Mouse (Mus musculus) hindbrain, embryonic 12.5 days (tissue): ENCODE data around the gene St8sia4. TPM values are rescaled to one million over a fixed set of nuclear protein-coding genes. Genes with fewer than 3 reads are reported as not detected.
"Not testable (repeated sequence)": the region's sequence is repeated elsewhere in the genome, so short reads cannot be mapped to it uniquely, and the experiment has no call there.

Experiments used
- ATAC-seq: fragments of 200-750 bp; cut with Nextera tagmentation; 2 replicates; pipeline ENCODE4 v1.8.0; 2017; ENCODE audit warnings: moderate TSS enrichment; ENCODE audit not compliant: low FRiP score
- H3K27ac ChIP-seq: fragments of 300-500 bp; sonication (generic); 2 replicates; pipeline ENCODE4 v1.5.1; 2016; ENCODE audit warnings: mild to moderate bottlenecking
- H3K27me3 ChIP-seq: fragments of 300-500 bp; sonication (generic); 2 replicates; pipeline ENCODE4 v1.6.1; 2016; ENCODE audit warnings: mild to moderate bottlenecking
- H3K36me3 ChIP-seq: fragments of 300-500 bp; sonication (generic); 2 replicates; pipeline ENCODE4 v1.6.1; 2016; ENCODE audit warnings: mild to moderate bottlenecking
- H3K4me1 ChIP-seq: fragments of 300-500 bp; sonication (generic); 2 replicates; pipeline ENCODE4 v1.6.1; 2016
- H3K4me2 ChIP-seq: fragments of 300-500 bp; sonication (generic); replicated peaks from 2 replicates; pipeline ENCODE4 v1.6.1; 2016; ENCODE audit warnings: mild to moderate bottlenecking
- H3K4me3 ChIP-seq: fragments of 300-500 bp; sonication (generic); 2 replicates; pipeline ENCODE4 v1.5.1; 2016; ENCODE audit warnings: mild to moderate bottlenecking
- H3K9ac ChIP-seq: fragments of 300-500 bp; sonication (generic); 2 replicates; pipeline ENCODE4 v1.6.1; 2016; ENCODE audit warnings: mild to moderate bottlenecking, moderate library complexity
- H3K9me3 ChIP-seq: fragments of 300-500 bp; sonication (generic); replicated peaks from 2 replicates; pipeline ENCODE4 v1.6.1; 2016; ENCODE audit warnings: mild to moderate bottlenecking
- WGBS: fragments of 180-500 bp; shearing (Covaris S2); methylation state at CpG from one replicate; pipeline ENCODE4 v1.1.7; 2016; 5-methylcytosine and 5-hydroxymethylcytosine counted together
- polyA plus RNA-seq: library from polyadenylated mRNA; unstranded; fragments of >200 nt; fragmentation: Nextera tagmentation; extraction: Ambion mirVana; gene quantifications from 2 replicates; pipeline ENCODE4 v1.2.1, GENCODE M21; 2016

The St8sia4 gene
- polyA plus RNA-seq, 1 experiment from 2014 or later, result 26.1 TPM

DNA sequence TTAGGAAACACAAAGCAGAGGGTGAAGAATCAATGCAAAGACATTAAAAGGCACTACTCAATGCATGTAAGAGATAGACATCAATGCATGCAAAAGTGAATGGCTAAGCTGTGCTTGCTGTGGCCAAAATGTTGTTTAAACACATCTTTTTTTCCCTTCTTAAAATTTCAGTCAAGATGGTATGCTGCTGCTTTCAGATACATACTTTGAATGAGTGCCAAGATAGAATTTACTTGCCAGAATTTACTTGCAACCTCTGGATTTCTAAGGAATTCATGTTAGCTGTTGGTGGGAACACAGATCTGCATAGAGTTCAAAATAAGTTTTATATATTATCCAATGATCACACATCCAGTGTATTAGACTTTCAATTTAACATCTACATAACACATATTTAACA, 77.9 kb downstream of the St8sia4 start:
- H3K27me3 ChIP-seq, result no peaks in the 10 kb centered on the region
- no peak overlapping the region for H3K27ac ChIP-seq
- no peaks in the 10 kb centered on the region for H3K9me3 ChIP-seq
- no peak overlapping the region for H3K9ac ChIP-seq
- no peak for ATAC-seq
- H3K4me3 ChIP-seq, result no peak overlapping the region
- H3K4me1 ChIP-seq, result no peaks in the 10 kb centered on the region
- 0 out of 2 replicates have a peak, but pooled peaks cover 3% of the 10 kb centered on the region for H3K36me3 ChIP-seq
- H3K4me2 ChIP-seq, result no peak overlapping the region

DNA sequence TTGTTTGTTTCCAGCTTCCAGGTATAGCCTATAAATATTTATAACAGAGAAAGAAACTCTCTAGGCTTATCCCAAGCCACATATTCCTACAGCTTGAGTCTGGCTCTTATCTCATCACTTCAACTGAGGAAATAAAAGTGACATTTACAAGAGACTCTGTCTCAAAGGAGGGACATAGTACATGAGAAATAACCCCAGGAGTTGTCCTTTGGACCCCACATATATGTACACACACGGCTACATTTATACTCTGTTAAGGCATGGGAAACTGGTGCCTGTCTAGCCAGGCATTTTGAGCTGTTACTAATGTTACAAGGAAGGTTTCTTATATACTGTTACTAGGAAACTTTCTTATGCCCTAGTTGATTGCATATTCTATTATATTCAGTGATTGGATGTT, 84.1 kb downstream of the St8sia4 start:
- Histone ChIP-seq H3K4me2 (no peak overlapping the region), H3K9ac (no peak overlapping the region), H3K27ac (no peak overlapping the region), H3K27me3 (no peaks in the 10 kb centered on the region), H3K4me3 (no peak overlapping the region), H3K9me3 (no peaks in the 10 kb centered on the region), H3K4me1 (no peaks in the 10 kb centered on the region), H3K36me3 (no peaks in the 10 kb centered on the region)
- 79% methylated on average over 1 of the region's 1 CpGs for WGBS
- ATAC-seq, result no peak

GRCm38 (mm10) chr1:95582264-95582663, 85.1 kb downstream of the St8sia4 start:
- Histone ChIP-seq H3K4me2 (no peak overlapping the region), H3K9ac (no peak overlapping the region), H3K4me3 (no peak overlapping the region), H3K27ac (no peak overlapping the region), H3K4me1 (no peaks in the 10 kb centered on the region), H3K9me3 (no peaks in the 10 kb centered on the region), H3K36me3 (no peaks in the 10 kb centered on the region), H3K27me3 (no peaks in the 10 kb centered on the region)
- ATAC-seq, result no peak
- 41% methylated on average over 1 of the region's 1 CpGs for WGBS

DNA sequence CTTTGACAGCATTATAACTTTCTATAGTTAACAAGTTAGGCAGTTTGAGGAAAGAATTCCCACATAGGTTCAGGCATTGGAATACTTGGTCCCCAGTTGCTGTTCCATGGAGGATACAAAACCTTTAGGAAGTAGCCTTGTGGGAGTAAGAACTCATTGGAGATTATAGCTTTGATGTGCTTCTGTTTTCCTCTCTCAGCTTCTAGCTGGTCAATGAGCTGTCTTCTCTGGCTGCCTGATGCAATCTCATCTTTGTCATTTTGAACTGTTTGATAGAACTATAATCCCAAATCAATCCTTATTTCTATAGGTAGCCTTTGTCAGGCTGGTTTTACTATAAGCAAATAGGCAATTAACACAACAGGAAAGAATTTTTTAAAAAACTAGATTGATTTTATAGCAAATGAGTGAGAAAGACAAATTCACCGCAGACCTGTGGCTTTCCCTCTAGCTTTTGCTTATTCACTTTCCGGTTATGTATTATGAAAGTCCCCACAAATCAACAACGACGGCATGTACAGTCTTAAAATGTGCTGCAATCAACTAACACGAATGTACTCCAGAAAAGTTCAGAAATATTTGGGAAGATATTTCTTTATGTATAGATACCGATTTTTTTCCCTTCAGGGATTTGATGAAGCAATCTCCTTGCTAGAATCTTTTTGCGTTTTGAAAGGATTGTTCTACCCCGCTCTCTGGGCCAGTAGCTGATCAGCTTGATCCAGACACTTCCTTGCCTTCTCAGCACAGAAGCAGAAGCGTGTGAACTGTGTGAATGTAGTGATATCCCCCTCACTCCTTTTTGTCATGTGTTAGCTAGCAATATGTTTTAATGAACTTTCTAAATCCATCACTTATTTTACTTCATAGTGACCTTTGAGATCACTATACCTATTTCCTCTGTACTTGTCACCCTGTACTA, 94.5 kb downstream of the St8sia4 start:
- Histone ChIP-seq H3K9me3 (no peaks in the 10 kb centered on the region), H3K27me3 (no peaks in the 10 kb centered on the region), H3K9ac (no peak overlapping the region), H3K4me1 (no peaks in the 10 kb centered on the region), H3K36me3 (no peaks in the 10 kb centered on the region), H3K27ac (no peak overlapping the region), H3K4me2 (no peak overlapping the region), H3K4me3 (no peak overlapping the region)
- WGBS, result 90% methylated on average over 9 of the region's 9 CpGs
- no peak for ATAC-seq

DNA sequence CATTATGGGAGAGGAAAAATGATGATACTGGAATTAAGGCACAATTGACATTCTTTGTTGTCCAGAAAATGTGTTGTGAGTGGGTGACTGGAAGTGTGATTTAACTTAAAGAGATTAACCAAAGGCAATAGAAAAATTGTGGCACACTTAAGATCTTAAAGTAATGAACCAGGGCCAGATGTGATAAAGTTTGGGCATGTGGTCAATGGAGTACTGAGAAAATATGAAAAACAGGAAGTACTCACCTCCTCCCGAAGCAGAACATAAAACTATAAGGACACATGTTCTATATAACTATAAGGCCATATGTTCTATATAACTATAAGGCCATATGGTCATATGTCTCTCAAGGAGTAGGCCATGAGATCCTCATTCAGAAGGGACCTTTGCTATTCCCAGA, 96.3 kb downstream of the St8sia4 start:
- Histone ChIP-seq H3K9ac (no peak overlapping the region), H3K4me2 (no peak overlapping the region), H3K27ac (no peak overlapping the region), H3K4me1 (no peaks in the 10 kb centered on the region), H3K4me3 (no peak overlapping the region), H3K27me3 (no peaks in the 10 kb centered on the region), H3K9me3 (no peaks in the 10 kb centered on the region), H3K36me3 (no peaks in the 10 kb centered on the region)
- 82% methylated on average over 1 of the region's 1 CpGs for WGBS
- no peak for ATAC-seq

GRCm38 (mm10) chr1:95554556-95554955, 112.8 kb downstream of the St8sia4 start:
- H3K9me3 ChIP-seq, H3K9ac ChIP-seq, H3K27me3 ChIP-seq, ATAC-seq, H3K4me3 ChIP-seq, H3K4me1 ChIP-seq, H3K4me2 ChIP-seq, H3K27ac ChIP-seq, H3K36me3 ChIP-seq: not testable (repeated sequence)

GRCm38 (mm10) chr1:95541460-95541859, 125.9 kb downstream of the St8sia4 start:
- no peaks in the 10 kb centered on the region for H3K4me1 ChIP-seq
- H3K27me3 ChIP-seq, result no peaks in the 10 kb centered on the region
- no peak for ATAC-seq
- H3K4me3 ChIP-seq, result no peak overlapping the region
- H3K27ac ChIP-seq, result no peak overlapping the region
- H3K9me3 ChIP-seq, result no peaks in the 10 kb centered on the region
- no peak overlapping the region for H3K4me2 ChIP-seq
- 61% methylated on average over 3 of the region's 3 CpGs for WGBS
- H3K36me3 ChIP-seq, result no peaks in the 10 kb centered on the region
- no peak overlapping the region for H3K9ac ChIP-seq
